Mouse (Mus musculus): ENCODE data around the gene Ipo9. TPM values are rescaled to one million over a fixed set of nuclear protein-coding genes. Genes with fewer than 3 reads are reported as not detected.

The Ipo9 gene
- total RNA-seq, 2 experiments from 2014 or later, result 36.7 to 81.0 TPM

- ATAC-seq (replicated peaks; ENCODE audit: poor library complexity, severe bottlenecking), result no peak
Observed at GRCm38 (mm10) chr1:135373171-135373677, 57.1 kb downstream of the Ipo9 start.

DNA sequence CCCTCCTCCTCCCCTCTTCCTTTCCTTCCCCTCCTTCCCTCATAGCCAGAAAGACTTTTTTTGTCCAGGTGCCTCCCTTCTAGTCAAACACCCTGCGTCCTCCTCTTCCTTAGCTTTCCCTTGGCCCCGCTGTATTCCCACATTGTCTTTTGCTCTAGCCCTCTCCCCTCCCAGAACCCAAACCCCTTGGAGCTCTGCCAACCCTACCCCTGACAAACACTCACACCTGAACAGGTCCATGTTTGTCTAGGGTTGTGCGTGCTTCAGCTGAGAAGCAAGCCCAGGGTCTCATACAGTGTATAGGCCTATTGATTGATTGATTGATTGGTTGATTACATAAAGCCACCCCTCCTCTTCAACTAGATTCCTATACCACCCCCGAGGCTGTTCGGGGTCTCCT lies 60.9 kb downstream of the Ipo9 start:
- ATAC-seq (replicated peaks; ENCODE audit: poor library complexity, severe bottlenecking), result no peak

DNA sequence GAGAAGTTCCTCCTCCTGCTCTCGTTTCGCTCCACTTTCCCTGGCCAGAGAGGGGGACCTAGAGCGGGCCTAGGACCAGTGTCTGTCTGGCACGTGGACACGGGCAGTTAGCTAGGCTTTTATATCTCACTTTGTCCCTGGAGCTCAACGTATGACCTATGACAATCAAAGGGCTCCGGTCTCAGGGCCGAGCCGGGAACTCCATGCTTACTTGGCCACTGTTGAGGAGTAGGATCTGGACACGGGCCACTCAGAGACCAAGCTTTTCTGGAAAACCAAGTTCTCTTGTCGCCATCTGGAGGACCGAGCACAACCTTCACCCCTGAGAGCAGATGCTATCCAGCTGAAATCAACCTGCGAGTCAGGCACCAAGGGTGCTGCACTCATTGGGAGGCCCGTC lies 61.3 kb downstream of the Ipo9 start:
- peak; percentile 21; the same call in 1 of the 2 replicates for ATAC-seq (replicated peaks; ENCODE audit: poor library complexity, severe bottlenecking)

- peak; percentile 76 for ATAC-seq (replicated peaks; ENCODE audit: poor library complexity, severe bottlenecking)
Observed at GRCm38 (mm10) chr1:135368245-135368644, 62.1 kb downstream of the Ipo9 start.

DNA sequence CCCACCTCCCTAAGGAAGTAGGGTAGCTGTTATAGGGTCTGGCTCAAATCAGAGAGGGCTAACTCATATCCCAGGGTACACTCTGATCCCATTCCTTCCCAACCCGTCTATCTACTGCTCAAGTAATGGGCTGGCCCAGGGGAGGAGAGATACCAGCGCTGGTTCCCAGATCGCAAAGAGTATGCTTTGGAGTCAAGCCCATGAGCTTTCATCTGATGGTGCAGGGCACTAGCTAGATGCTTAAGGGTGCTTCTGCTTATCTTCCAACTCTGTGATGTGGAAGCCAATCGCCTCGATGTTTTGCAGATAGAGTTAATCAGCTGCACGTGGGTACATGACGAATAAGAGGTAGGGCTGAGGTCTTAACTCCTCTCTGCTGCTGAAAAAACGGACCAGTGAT lies 62.7 kb downstream of the Ipo9 start:
- ATAC-seq (replicated peaks; ENCODE audit: poor library complexity, severe bottlenecking), result no peak

DNA sequence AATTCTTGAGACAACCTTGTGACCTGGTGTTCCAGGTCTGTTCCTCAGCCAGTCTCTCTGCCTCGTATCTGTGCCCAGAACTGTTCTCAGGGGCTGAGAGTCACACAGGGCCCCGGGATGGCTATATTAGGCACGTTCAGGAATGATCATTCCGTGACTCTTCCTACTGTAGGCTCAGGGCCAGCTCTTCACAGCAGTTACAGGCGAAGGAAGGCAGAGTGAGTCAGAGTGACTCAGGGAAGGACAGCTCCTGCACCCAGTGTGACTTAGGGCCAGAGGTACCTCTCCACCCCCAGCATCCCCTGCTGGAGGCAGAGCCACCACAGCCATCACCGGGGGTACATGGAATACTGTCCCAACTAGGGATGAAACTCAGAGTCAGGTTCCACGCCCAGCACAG lies 63.3 kb downstream of the Ipo9 start:
- no peak for ATAC-seq (replicated peaks; ENCODE audit: poor library complexity, severe bottlenecking)

DNA sequence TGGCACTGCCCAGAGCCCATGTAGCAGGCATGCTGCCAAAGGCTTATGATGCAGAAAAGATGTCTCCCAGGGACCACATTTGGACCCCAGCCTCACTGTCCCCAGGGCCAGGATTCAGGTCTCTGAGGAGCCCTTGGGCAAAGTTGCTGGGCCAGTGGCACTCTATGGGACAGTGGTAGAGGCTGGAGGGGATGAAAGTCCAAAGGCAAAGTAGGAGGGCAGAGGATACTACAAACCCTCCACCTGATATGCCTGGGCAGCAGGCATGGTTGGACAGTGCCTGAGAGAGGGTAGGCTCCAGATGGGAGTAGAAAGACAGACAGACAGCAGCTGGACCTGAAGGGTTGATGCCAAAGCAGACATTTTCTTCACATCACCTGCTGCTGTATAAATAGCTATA lies 63.9 kb downstream of the Ipo9 start:
- ATAC-seq (replicated peaks; ENCODE audit: poor library complexity, severe bottlenecking), result no peak

DNA sequence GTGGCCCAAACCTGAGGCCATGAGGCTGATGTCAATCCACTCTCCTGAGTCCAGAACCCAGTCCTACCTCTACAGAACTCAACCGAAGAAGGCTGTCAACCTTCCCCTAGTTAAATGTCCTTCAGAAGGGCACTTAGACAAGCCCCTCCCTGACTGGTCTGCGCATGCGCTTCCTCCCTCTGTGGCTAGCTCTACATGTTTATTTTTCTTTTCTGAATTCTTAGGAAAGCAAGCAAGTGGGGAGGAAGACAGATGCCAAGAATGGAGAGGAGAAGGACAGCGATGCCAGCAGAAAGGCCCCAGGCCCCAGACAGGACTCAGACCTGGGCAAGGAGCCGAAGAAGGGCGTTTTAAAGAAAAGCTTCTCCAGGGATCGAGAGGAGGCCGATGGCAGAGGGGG lies 66.9 kb downstream of the Ipo9 start:
- ATAC-seq (replicated peaks; ENCODE audit: poor library complexity, severe bottlenecking), result no peak

DNA sequence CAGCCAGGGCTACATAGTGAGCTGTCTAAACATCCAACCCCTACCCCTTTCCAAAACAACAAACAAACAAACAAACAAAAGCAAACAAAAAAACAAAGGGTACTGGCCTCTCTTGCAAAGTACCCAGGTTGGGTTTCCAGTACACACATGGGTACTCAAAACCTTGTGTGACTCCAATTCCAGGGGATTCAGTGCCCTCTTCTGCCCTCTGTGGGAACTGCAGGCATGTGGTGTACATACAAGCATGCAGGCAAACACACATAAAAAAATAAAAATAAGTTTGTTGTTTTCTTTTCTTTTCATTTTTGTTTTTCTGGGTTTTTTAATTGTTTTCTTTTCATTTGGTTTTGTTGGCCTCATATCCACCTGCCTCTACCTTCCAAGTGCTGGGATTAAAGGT lies 68.2 kb downstream of the Ipo9 start:
- no peak for ATAC-seq (replicated peaks; ENCODE audit: poor library complexity, severe bottlenecking)

DNA sequence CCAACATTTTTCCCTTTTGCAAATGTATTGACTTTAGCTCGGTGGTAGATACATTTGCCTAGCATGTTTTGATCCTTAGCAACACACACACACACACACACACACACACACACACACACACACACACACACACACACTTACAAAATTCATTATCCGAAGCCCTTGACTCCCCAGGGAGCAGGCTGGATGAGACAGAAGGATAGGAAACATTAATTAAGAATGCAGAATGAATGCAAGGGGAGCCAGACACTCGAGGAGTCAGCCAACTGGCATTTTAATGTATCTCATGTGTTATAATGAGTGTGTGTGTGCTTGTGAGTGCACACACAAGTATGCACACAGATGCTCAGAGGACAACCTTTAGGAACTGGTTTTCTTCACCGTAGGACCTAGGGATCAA lies 68.8 kb downstream of the Ipo9 start:
- ATAC-seq (replicated peaks; ENCODE audit: poor library complexity, severe bottlenecking), result no peak

GRCm38 (mm10) chr1:135359071-135359470 lies 71.2 kb downstream of the Ipo9 start:
- ATAC-seq (replicated peaks; ENCODE audit: poor library complexity, severe bottlenecking), result no peak

DNA sequence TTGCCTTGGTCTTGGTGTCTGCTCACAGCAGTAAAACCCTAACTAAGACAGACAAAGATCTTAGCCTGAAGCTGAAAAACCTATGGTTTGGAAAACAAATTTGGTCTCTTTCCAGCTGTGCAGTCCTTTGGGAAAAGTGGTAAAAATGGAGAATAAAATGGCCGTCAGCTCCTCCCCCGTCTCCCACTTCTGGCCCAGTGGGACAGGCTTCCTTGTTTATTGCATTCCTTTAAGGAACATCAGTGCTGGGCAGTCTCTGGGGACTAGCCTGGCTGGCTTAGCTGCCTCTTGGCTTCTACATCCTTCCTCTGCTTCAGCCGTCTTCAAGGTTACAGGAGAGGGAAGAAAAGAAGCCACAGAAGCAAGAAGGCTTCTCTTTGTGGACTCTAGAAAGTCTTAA lies 78.3 kb downstream of the Ipo9 start:
- no peak for ATAC-seq (replicated peaks; ENCODE audit: poor library complexity, severe bottlenecking)

DNA sequence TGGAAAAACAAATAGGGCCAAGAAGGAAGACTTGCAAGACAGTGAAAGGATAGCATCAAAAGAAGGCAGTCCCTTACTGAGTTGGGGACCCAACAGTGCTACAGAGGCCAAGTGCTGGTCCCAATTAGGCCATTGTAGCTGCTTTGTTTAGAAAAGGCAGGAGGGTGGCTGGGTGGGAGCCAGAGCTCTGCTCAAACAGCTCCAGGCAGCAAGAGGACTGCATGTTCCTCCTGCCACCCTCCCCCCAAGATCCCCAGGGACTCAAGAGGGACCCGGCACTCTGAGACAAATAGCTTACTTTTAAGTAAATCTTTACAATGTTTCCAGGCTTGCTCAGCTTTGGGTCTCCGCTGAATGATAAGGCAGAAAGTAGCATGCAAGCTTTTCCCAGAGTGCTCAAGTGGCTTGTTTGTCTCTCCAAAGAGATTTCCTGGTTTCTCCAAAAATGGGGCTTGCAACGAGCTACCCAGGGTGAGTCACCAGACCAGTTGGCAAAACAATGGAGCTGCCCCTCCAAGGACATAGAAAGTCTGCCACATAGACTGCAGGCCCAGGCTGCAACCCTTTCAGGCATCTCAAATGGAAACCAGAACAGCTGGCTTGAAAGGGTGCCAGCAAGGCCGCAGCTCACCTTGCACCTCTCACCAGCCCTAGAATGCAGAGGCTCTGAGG lies 82.7 kb downstream of the Ipo9 start:
- no peak for ATAC-seq (replicated peaks; ENCODE audit: poor library complexity, severe bottlenecking)

DNA sequence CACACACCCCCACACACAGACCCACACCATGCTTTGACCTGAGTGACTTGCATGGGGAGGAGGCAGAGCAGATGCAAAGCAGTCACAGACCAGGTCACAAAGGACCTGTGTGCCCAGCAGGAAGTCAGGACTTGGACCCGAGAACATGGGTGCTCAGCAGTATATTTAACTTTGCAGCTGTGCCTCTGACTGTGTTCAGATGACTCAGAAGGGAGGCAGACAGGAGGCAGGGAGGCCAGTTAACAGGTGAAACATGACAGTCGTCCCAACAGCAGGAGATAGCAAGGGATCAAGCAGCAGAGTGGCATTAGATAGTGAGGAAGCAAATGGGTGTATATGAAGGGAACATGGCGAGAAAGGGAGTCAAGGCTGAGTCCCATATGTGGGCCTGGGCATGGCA lies 83.4 kb downstream of the Ipo9 start:
- ATAC-seq (replicated peaks; ENCODE audit: poor library complexity, severe bottlenecking), result no peak

DNA sequence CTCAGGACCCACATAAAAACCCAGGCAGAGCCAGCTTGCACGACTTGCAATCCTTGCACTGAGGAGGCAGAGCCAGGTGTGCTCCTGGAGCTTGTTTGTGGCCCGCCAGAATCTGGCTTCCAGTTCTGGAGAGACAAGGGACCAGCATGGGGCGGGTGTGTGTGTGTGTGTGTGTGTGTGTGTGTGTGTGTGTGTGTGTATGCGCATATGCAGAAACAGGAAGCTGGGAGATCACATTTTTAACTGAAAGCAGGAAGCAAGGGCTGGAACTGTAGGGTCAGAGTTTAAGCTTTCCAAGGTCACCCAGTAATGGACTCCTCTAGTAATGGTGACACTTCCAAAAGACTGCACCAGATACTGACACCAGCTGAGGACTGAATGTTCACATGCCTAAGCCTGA lies 86.3 kb downstream of the Ipo9 start:
- ATAC-seq (replicated peaks; ENCODE audit: poor library complexity, severe bottlenecking), result peak; percentile 40

GRCm38 (mm10) chr1:135341947-135342346 lies 88.4 kb downstream of the Ipo9 start:
- ATAC-seq (replicated peaks; ENCODE audit: poor library complexity, severe bottlenecking), result no peak

Other genes with a start within 250 kb of the Ipo9 start
- gene Elf3, start 171.9 kb downstream of the Ipo9 start, total RNA-seq (2014; fragmentation: Nextera tagmentation), result not detected in 2 replicates
- not detected in 2 replicates for gene Elf3, start 171.9 kb downstream of the Ipo9 start, total RNA-seq (2017)
- gene Rnpep, start 146.4 kb downstream of the Ipo9 start, total RNA-seq (2014; fragmentation: Nextera tagmentation), result 118 and 165 TPM in 2 replicates
- gene Rnpep, start 146.4 kb downstream of the Ipo9 start, total RNA-seq (2017), result 82.9 and 91.2 TPM in 2 replicates
- gene Timm17a, start 116.7 kb downstream of the Ipo9 start, total RNA-seq (2014; fragmentation: Nextera tagmentation), result 49.9 and 66.7 TPM in 2 replicates
- gene Timm17a, start 116.7 kb downstream of the Ipo9 start, total RNA-seq (2017), result 26.9 and 40.4 TPM in 2 replicates
- not detected in 2 replicates for gene Lmod1, start 105.7 kb downstream of the Ipo9 start, total RNA-seq (2014; fragmentation: Nextera tagmentation)
- gene Lmod1, start 105.7 kb downstream of the Ipo9 start, total RNA-seq (2017), result not detected in 2 replicates
- not detected in 2 replicates for gene Shisa4, start 55.3 kb downstream of the Ipo9 start, total RNA-seq (2014; fragmentation: Nextera tagmentation)
- not detected in 2 replicates for gene Shisa4, start 55.3 kb downstream of the Ipo9 start, total RNA-seq (2017)
- 16.3 and 19.8 TPM in 2 replicates for gene Nav1, start 176.8 kb upstream of the Ipo9 start, total RNA-seq (2014; fragmentation: Nextera tagmentation)
- 2.9 and 3.6 TPM in 2 replicates for gene Nav1, start 176.8 kb upstream of the Ipo9 start, total RNA-seq (2017)